Mouse (Mus musculus) liver, adult 2 months (tissue): ENCODE data around the gene Keap1. TPM values are rescaled to one million over a fixed set of nuclear protein-coding genes. Genes with fewer than 3 reads are reported as not detected.
"Not testable (repeated sequence)": the region's sequence is repeated elsewhere in the genome, so short reads cannot be mapped to it uniquely, and the experiment has no call there.

ENCODE experiments used
- DNase-seq: peaks from one replicate; pipeline ENCODE4 v3.0.0-alpha.2; 2011; ENCODE audit warnings: low read depth, low spot score; ENCODE audit errors: extremely low read depth
- H3K27ac ChIP-seq: fragments of 200-500 bp; replicated peaks from 2 replicates; pipeline ENCODE4 v1.5.1; 2012; ENCODE audit warnings: low read depth, mild to moderate bottlenecking, control low read depth, inconsistent platforms, low read length; ENCODE audit not compliant: insufficient read depth
- H3K27me3 ChIP-seq: fragments of 200-500 bp; 2 replicates; pipeline ENCODE4 v1.6.1; 2012; ENCODE audit warnings: mild to moderate bottlenecking, moderate library complexity, low read length, inconsistent platforms; ENCODE audit not compliant: control insufficient read depth, insufficient read depth
- H3K36me3 ChIP-seq: fragments of 200-500 bp; 2 replicates; pipeline ENCODE4 v1.6.1; 2012; ENCODE audit warnings: low read length, inconsistent platforms; ENCODE audit not compliant: control insufficient read depth, insufficient read depth
- H3K4me1 ChIP-seq: fragments of 200-500 bp; 2 replicates; pipeline ENCODE4 v1.6.1; 2011; ENCODE audit warnings: low read length; ENCODE audit not compliant: control insufficient read depth, insufficient read depth
- H3K4me3 ChIP-seq: fragments of 200-500 bp; 2 replicates; pipeline ENCODE4 v1.5.1; 2011; ENCODE audit warnings: low read depth, mild to moderate bottlenecking, control low read depth, low read length, moderate library complexity; ENCODE audit not compliant: insufficient read depth
- H3K79me2 ChIP-seq: fragments of 200-500 bp; 2 replicates; pipeline ENCODE4 v1.6.1; 2012; ENCODE audit warnings: inconsistent platforms, mild to moderate bottlenecking, low read length, moderate library complexity; ENCODE audit not compliant: control insufficient read depth, insufficient read depth
- H3K9ac ChIP-seq: fragments of 200-500 bp; 2 replicates; pipeline ENCODE4 v1.6.1; 2012; ENCODE audit warnings: low read depth, mild to moderate bottlenecking, control low read depth, inconsistent platforms, low read length
- CTCF ChIP-seq: fragments of 200-500 bp; IDR thresholded peaks from 2 replicates; pipeline ENCODE4 v1.5.1; 2011; ENCODE audit warnings: low read depth, low read length, control low read depth
- POLR2A ChIP-seq: fragments of 200-500 bp; IDR thresholded peaks from 2 replicates; pipeline ENCODE4 v1.6.1; 2011; ENCODE audit warnings: low read length, control low read depth; ENCODE audit not compliant: insufficient read depth; ENCODE audit errors: extremely low read depth
- WGBS: fragments of 180-500 bp; shearing (Covaris S2); methylation state at CpG from one replicate; pipeline ENCODE4 v1.1.7; 2018; 5-methylcytosine and 5-hydroxymethylcytosine counted together
- polyA plus RNA-seq: library from polyadenylated mRNA; depleted of rRNA; stranded (reverse); fragments of >200 nt; gene quantifications from 2 replicates; pipeline ENCODE4 v1.2.3, GENCODE M21; 2012
- total RNA-seq: library from RNA; depleted of rRNA; stranded (reverse); fragments of >200 nt; gene quantifications from 2 replicates; pipeline ENCODE4 v1.2.3, GENCODE M21; 2014

Gene Keap1
- total and polyA plus RNA-seq, 2 experiments = 29.5 to 76.4 TPM

DNA sequence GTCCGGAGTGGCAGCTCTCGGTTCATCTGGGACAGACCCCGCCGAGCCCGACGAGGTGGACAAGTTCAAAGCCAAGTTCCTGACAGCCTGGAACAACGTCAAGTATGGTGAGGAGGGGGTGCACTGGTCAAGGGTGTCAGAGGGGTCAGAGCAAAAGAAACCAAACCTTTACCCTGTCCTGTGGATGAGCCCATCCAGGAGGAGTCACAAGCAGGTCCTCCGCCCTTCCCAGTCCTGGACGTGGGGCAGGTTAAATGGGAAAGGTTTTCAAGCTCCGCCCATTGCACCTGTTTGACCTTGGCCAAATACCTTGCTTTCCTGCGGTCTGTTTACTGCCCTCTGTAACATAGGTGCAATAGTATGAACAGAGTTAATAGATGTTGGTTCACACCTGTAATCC is 26.4 kb upstream of the Keap1 start:
- Histone ChIP-seq H3K4me1 (peaks cover 8% of the 10 kb centered on the region), H3K79me2 (peaks cover 7% of the 10 kb centered on the region; the same call in 1 of the 2 replicates), H3K36me3 (peaks cover 10% of the 10 kb centered on the region; the same call in 1 of the 2 replicates), H3K4me3 (peak overlapping the region; percentile 73), H3K27ac (peak overlapping the region; percentile 86), H3K27me3 (no peaks in the 10 kb centered on the region), H3K9ac (peak overlapping the region; percentile 83)
- DNase-seq = peak; percentile 86
- 2% methylated on average over 11 of the region's 11 CpGs for WGBS
- TF ChIP-seq POLR2A (0 out of 2 replicates have a peak, but pooled peaks have one; percentile 38), CTCF (no peak)

DNA sequence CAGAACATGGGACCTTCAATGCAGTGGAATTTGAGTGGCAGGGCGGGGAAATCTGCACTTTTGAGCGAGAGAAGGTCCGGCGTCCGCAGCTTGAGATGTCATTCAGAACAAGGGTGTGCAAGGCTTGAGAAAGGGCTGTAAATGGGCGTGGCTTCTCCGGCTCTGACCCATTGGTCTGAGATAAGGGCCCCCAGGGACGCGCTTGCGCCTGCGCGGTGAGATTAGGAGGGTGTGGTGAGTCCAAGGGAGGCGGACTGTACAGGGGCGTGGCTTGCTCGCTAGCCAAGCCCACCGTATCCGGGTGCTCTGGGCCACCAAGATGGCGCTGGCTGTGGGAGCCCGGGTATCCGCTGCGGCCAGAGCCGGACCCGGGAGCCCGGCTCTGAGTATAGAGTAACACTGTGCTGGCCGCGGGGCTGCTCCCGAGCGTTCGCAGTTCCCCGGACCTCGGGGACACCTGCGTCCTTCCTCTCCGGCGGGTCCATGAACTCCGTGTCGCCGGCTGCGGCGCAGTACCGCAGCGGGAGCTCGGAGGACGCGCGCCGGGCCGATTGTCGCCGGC is 25.9 kb upstream of the Keap1 start, which contains the start of gene Atg4d:
TSS of gene Atg4d (plus strand) at position 294 of the 562 bp plus-strand sequence.
- no peak for TF ChIP-seq CTCF
- TF ChIP-seq POLR2A = peak; percentile 94
- H3K79me2 ChIP-seq = peaks cover 7% of the 10 kb centered on the region; the same call in 1 of the 2 replicates
- under 1% methylated on average over 49 of the region's 49 CpGs for WGBS
- DNase-seq = peak; percentile 94
- peak within 1 kb of the TSS; percentile 86 for H3K27ac ChIP-seq
- H3K9ac ChIP-seq = peak within 1 kb of the TSS; percentile 83
- H3K4me3 ChIP-seq = peak within 1 kb of the TSS; percentile 73
- peaks cover 8% of the 10 kb centered on the region for H3K4me1 ChIP-seq
- no peaks in the 10 kb centered on the region for H3K27me3 ChIP-seq
- peaks cover 10% of the 10 kb centered on the region; the same call in 1 of the 2 replicates for H3K36me3 ChIP-seq

DNA sequence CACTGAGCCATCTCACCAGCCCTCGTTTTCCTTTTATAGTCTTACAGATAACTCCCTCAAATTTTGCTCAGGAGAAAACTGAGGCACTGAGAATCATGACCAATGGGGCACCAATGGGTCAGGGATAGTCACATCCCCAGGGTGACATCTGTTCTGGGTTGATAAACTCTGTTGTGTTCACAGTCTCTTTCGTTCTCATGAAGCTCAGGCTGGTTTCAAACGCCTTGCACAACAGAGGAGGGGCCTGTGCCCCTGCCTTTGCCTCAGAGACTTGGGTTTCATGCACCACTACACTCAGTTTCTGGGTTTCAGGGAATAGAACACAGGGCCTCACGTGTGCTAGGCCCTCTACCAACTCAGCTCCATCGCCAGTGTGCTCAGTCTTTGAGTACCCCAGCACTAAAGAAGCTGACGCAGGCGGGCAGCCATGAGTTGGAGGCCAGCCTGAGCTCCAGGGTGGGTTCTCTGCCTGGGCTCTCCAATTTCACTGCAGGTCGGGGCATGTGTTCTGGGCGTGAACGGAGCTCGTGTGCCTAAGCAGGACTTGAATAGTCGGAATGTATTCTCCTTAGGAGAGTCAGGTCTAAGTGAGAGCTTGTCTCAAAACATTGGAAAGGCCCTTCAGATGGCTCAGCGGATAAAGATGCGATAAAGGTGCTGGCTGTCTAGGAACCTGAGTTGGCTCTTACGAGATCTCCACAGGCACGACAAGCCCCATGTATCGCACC is 25.3 kb upstream of the Keap1 start:
- WGBS = 47% methylated on average over 17 of the region's 17 CpGs
- H3K27ac ChIP-seq = no peak overlapping the region
- peaks cover 7% of the 10 kb centered on the region; the same call in 1 of the 2 replicates for H3K79me2 ChIP-seq
- H3K36me3 ChIP-seq = peaks cover 7% of the 10 kb centered on the region; the same call in 1 of the 2 replicates
- peak overlapping the region; percentile 36; the same call in 1 of the 2 replicates for H3K9ac ChIP-seq
- no peak for DNase-seq
- no peak overlapping the region for H3K4me3 ChIP-seq
- peaks cover 8% of the 10 kb centered on the region for H3K4me1 ChIP-seq
- no peak for TF ChIP-seq POLR2A
- TF ChIP-seq CTCF = no peak
- no peaks in the 10 kb centered on the region for H3K27me3 ChIP-seq

DNA sequence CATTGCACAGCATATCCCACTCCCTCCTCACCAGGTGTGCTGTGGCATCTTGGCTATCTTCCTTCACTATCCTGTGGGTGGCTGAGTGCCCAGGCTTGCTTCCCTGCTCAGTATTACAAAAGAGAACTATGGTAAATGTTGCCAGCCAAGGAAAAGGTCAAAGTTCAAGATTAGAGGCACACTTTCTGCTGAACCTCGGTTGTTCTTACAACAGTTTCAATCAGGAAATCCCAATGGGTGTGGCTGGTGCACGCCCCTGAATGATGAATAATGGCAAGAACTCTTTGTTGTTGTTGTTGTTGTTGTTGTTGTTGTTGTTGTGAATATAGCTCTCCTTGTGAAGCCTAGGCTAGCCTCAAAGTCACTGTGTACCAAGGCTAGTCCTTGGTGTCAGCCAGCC is 22.7 kb upstream of the Keap1 start:
- DNase-seq = peak; percentile 92
- Histone ChIP-seq H3K9ac (no peak overlapping the region), H3K27ac (no peak overlapping the region), H3K36me3 (no peaks in the 10 kb centered on the region), H3K4me1 (peaks cover 8% of the 10 kb centered on the region), H3K79me2 (peaks cover 7% of the 10 kb centered on the region; the same call in 1 of the 2 replicates), H3K27me3 (no peaks in the 10 kb centered on the region), H3K4me3 (no peak overlapping the region)
- 9% methylated on average over 2 of the region's 2 CpGs for WGBS
- TF ChIP-seq POLR2A (no peak), CTCF (no peak)

DNA sequence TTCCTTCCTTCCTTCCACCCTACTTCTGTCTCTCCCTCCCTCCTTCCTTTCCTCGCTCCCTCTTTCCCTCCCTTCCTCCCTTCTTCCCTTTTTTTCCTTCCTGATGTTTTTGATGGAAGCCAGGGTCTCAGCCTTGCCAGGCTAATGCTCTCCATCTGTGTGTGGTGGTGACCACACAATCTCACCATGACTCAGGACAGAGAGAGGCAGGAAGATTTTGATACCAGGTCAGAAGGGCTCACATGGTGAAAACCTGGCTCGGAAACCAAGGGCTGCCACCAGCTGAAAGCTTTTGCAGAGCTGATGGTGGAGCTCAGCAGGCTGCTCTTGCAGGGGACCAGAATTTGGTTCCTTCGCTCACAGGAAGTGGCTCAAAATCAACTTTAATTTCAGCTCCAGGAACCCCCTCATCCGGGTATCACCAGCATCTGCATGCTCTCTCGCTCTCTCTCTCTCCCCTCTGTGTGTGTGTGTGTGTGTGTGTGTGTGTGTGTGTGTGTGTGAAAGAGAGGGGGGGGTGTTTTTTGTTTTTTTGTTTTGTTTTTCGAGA is 21.4 kb upstream of the Keap1 start:
- Histone ChIP-seq H3K36me3 (no peaks in the 10 kb centered on the region), H3K9ac (no peak overlapping the region), H3K27ac (no peak overlapping the region), H3K4me1 (peaks cover 6% of the 10 kb centered on the region), H3K79me2 (peaks cover 4% of the 10 kb centered on the region; the same call in 1 of the 2 replicates), H3K4me3 (no peak overlapping the region), H3K27me3 (no peaks in the 10 kb centered on the region)
- TF ChIP-seq CTCF = no peak
- TF ChIP-seq POLR2A = no peak
- WGBS = 87% methylated on average over 6 of the region's 6 CpGs
- DNase-seq = no peak

DNA sequence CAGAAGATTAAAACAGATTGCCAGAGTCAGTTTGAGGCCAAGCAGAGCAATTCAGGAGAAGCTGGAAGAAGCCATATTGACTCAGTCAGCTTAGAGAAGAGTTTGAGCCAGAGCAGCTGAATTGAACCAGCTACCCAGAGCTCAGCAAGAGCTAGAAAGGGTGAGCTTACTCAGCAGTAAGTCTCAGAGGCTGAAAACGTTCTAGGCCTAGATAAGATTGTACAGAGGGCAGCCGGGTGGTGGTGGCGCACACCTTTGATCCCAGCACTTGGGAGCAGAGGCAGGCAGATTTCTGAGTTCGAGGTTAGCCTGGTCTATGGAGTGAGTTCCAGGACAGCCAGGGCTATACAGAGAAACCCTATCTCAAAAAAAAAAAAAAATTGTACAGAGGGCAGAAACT is 17.2 kb upstream of the Keap1 start:
- H3K27me3 ChIP-seq, H3K4me3 ChIP-seq, H3K36me3 ChIP-seq, H3K9ac ChIP-seq, H3K79me2 ChIP-seq, H3K27ac ChIP-seq, DNase-seq, H3K4me1 ChIP-seq: not testable (repeated sequence)
- 89% methylated on average over 4 of the region's 4 CpGs for WGBS
